Mouse (Mus musculus) liver, embryonic 13.5 days (tissue): Measurements from ENCODE around the gene Mrpl37. TPM values are rescaled to one million over a fixed set of nuclear protein-coding genes. Genes with fewer than 3 reads are reported as not detected.

Experiments
- polyA plus RNA-seq: library from polyadenylated mRNA; unstranded; fragments of >200 nt; fragmentation: Nextera tagmentation; extraction: Ambion mirVana; gene quantifications from 2 replicates; pipeline ENCODE4 v1.2.1, GENCODE M21; 2015

The Mrpl37 gene
- polyA plus RNA-seq, 1 experiment from 2014 or later = 64.6 TPM

Other genes starting within 250 kb of the Mrpl37 start
- gene Ssbp3, start 156.2 kb downstream of the Mrpl37 start, polyA plus RNA-seq = 55.5 and 64.8 TPM in 2 replicates
- 2.6 and 2.8 TPM in 2 replicates for gene Cyb5rl, start 120 bp upstream of the Mrpl37 start, polyA plus RNA-seq
- gene Cdcp2, start 30.0 kb upstream of the Mrpl37 start, polyA plus RNA-seq = not detected in 2 replicates
- 150 and 179 TPM in 2 replicates for gene Tmem59, start 111.5 kb upstream of the Mrpl37 start, polyA plus RNA-seq
- gene Tceanc2, start 112.2 kb upstream of the Mrpl37 start, polyA plus RNA-seq = 12.7 and 16.9 TPM in 2 replicates
- gene Ldlrad1, start 142.3 kb upstream of the Mrpl37 start, polyA plus RNA-seq = not detected in 2 replicates
- gene Lrrc42, start 186.7 kb upstream of the Mrpl37 start, polyA plus RNA-seq = 16.8 and 18.1 TPM in 2 replicates
- 9.1 and 9.2 TPM in 2 replicates for gene Hspb11, start 186.7 kb upstream of the Mrpl37 start, polyA plus RNA-seq
- not detected in 2 replicates for gene Dio1, start 240.3 kb upstream of the Mrpl37 start, polyA plus RNA-seq
- gene Yipf1, start 247.5 kb upstream of the Mrpl37 start, polyA plus RNA-seq = 28.1 and 28.7 TPM in 2 replicates